Mouse (Mus musculus) testis, adult 2 months (tissue): ENCODE results near the gene Fam102b.

Source experiments
- CTCF ChIP-seq: fragments of 200-500 bp; IDR thresholded peaks from 2 replicates; pipeline ENCODE4 v1.5.1; 2012; ENCODE audit warnings: low read depth, mild to moderate bottlenecking, inconsistent platforms, low read length, moderate library complexity; ENCODE audit not compliant: control insufficient read depth, insufficient read depth, insufficient replicate concordance
- POLR2A ChIP-seq: fragments of 200-500 bp; IDR thresholded peaks from 2 replicates; pipeline ENCODE4 v1.6.1; 2012; ENCODE audit warnings: low read depth, mild to moderate bottlenecking, inconsistent platforms, low read length, moderate library complexity; ENCODE audit not compliant: control insufficient read depth

DNA sequence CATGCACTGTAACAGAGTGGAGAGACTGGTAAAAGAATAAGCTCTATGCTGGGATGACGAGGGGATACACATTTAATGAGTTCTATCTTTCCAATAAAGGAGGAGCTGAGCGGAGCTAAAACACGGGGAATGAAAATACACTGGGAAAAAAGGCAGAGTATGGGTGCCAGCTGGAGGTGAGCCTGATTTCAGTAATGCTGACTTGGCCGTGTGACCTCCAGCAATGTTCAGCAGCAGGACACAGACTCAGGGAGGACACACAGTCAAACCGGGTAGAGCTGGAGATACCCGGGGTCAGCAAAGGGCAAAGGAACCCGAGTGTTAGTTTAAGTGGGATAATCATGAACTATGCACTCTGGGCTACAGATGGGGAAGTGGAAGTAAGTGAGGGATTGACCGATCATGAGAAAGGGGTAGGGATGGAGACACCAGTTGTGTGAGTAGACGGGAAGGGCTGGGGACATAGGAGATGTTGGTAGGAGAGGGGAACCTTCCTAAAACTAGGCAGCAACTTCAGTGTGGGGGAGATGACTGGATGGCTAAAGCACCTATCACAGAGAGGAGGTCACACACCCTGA, 37.3 kb downstream of the Fam102b start:
- TF ChIP-seq POLR2A (no peak), CTCF (no peak)
